Mouse (Mus musculus) kidney, postnatal 14 days (tissue): ENCODE data around the gene Auts2.

Source experiments
- DNase-seq: peaks from one replicate; pipeline ENCODE4 v3.0.0; 2022; ENCODE audit warnings: mixed read lengths

The Auts2 gene

DNA sequence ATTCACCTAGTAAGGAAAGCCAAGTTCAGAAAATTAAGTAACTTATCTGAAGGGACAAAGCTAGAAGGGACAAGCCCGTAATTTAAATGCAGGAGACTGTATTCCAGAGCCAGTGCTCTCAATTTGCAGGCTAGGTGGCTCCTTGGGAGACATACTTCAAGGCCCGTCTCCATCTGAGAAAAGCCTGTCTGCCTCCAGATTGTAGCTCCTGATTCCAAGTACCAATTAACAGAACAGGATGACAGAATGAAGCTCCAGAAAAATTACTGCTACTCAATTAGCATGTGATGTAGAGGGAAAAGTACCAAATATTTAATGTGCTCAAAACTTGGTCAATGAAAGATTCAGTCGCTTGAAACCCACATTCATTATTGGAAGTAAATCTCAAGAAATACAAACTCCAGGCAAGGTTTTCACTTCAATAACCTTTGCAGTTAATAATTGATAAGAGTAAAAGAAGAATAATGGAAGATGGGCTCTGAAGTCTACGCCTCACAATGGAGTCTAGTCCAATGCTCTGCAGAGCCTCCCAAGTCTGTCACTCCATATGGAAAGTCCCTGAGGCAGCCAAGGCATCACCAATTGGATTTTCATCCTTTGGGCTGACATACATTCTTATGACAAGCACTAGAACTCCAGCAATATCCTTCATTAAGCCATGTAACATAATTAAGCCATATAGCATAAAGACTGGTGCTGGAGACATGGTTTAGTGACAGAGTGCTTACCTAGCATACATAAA is 97.8 kb downstream of the Auts2 start:
- no peak for DNase-seq

DNA sequence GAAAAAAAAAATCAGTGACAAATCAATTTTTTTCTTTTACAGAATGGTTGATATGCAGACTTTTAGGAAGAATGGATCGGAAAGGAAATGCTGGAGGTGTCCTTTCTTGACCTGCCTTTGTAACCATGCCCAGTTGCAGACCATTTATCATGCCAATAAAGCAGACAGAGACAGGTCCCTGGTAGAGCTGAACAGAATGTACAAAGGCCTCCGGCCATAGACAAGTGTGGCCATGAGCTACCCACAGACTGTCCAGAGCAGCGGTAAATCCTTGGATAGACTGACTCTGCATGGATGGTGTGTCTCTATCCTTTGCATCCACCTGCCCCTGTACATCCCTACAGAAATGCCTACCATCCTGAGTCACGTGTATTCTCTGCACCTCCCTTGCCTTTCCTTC is 100.2 kb downstream of the Auts2 start:
- DNase-seq: no peak

DNA sequence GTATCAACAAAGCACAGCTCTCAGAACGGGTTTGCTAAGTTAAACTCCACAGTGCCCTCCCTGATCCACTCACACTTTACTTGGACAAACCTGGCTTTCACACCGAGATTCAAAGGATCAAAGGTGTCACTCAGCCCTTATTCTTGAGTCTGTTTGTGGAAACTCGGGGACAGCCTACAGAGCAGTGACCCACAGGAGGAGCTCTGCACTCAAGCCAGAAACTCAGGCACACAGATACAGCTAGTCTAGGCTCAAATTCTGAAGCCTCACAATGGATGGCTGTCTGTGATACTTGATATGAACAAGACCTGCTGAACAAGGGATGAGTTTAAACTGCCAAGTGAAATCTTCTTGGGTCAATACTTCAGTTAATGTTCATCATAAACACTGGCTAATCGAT is 104.7 kb downstream of the Auts2 start:
- DNase-seq: no peak

DNA sequence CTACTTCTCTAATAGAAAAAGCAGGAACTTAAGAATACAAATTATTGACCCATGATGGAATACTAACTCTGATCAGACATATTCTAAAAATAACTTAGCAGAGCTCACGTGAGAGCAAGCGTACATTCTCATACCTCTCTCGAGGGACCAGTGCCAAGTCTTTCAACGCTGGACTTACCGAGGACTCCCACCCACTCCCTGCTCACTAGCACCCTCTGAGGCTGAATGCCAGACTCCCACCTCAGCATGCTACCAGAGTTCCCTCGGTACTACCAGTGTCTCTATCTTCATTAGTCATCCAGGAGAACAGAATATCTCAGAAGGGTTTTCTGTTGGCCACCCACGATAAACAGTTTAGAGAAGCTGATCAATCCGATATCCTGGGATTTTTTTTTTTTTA is 105.2 kb downstream of the Auts2 start:
- DNase-seq: peak; percentile 12

DNA sequence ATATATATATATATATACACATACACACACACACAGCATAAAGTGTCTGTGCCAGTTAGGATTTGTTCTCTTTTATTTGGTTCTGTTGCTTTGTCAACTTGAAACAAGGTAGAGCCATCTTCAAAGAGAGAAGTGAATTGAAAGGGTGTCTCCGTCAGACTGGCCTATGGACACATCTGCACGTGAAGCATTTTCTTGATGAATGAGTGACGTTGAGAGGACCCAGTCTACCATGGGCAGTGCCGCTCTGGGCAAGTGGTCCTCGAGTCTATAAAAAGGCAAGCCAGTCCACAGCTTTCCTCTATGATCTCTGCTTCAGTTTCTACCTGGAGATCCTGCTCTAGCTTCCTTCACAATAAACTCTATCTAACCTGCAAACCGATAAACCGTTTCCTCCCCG is 105.7 kb downstream of the Auts2 start:
- DNase-seq: no peak

DNA sequence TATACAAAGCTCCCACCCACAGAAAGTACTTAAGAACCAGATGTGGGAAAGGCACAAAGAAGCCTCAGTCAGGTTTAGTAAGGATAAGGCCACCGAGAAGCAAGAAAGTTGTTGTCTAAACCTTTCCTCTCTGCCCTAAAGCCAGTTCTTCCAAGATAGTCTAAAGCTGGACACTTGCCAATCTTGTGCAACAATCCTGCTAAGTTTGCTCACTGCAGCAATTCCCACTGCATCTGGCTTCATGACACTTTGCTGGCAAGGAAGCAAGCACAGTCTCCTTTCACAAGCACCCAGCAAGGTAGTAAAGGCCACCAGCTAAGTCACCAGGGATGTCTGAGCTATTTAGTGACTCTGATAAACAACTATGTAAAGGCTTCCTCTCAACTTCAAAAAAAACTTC is 106.2 kb downstream of the Auts2 start:
- peak; percentile 57 for DNase-seq

DNA sequence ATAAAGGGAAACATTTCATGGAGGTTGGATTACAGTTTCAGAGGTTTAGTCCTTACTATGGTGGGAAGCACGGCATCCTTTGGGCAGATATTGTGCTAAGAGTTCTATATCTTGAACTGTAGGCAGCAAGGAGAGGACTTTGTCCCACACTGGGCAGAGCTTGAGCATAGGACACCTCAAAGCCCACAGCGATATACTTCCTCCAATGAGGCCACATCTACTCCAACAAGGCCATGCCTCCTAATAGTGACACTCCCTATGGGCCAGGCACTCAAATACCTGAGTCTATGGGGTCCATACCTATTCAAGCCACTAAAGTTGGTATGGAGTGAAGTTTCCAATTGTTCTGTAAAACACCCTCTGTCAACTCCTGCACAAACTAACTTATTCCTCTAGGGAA is 106.7 kb downstream of the Auts2 start:
- DNase-seq: no peak

DNA sequence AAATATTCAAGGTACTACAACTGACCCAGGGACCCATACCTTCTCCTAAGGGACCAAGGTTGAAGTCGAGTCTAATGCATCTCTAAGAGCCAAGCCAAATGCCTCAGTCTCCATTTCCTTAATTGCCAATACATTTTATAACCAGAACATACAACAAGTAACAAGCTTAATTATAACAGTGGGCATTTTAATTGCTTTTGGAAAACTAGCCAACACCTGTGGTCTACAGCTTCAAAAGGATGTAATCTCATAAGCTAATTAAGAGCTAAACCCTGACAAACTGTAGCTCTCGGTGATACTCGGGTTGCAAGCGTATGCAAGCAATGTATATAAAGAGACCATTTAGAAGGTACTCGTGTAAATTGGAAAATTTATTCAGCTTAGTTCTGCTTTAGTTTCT is 107.7 kb downstream of the Auts2 start:
- no peak for DNase-seq

DNA sequence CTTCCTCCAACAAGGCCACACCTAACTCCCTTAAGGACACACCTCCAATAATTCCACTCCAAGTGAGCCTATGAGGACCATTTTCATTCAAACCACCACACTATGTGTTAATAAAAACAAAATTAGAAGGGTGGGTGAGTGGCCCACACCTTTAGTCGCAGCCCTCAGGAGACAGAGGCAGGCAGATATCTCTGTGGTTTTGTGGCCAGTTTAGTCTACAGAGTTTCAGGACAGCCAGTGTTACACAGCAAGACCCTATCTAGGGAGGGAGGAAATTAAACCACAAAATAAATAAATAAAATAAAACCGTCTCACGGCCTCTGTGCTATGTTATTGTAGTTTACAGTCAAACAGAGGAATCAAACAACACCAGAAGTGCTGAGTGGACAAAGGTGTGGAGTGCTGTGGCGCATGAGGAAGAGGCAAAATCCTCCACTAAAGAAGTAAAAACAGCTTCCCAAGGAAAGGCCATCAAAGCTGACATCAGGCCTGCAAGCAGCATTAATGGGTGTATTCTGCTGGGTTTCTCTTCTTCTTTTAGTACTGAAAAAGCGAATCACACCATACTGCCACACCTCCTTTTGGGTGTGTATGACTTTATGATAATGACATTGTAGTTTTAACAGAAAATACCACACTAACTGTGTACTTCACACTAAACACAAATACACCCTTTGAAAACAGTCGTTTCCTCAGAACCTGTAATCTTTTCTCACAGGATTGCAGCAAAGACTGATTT is 109.6 kb downstream of the Auts2 start:
- DNase-seq: no peak

DNA sequence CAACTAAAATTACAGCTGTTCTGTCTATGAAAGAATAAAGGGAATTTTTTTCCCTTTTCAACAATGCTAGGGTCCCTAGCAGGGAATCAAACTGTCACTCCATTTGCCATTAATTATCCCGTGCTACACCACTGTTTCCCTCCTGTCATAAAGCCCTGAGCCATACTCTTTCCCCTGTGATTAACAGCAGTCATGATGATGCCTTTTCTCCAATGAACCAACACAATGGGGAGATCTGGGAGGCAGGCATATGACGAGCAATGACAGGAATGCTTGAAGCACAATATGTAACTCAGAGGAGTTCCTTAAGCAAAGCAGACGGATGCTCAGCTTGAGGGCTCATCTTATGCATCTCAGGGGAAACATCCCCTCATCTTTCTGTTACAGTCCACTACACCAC is 113.8 kb downstream of the Auts2 start:
- DNase-seq: no peak

DNA sequence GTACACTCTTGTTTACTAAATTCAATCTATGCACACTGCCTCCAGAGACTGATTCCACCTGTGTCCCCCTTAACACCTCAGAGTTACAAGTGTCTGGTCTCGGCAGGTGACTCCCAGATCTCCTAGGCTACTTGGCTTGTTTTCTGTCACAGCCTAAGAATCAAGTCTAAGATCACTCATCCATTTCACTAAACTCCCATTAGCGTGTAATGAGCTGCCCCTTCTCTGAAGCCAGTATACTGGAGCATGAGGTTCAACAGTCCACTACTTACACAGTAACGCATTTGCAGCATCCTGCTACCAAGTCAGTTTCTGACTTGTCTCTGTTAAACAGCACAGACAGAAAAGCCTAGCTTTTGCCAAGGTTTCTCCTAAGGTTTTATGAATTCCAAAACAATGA is 116.8 kb downstream of the Auts2 start:
- peak; percentile 9 for DNase-seq

DNA sequence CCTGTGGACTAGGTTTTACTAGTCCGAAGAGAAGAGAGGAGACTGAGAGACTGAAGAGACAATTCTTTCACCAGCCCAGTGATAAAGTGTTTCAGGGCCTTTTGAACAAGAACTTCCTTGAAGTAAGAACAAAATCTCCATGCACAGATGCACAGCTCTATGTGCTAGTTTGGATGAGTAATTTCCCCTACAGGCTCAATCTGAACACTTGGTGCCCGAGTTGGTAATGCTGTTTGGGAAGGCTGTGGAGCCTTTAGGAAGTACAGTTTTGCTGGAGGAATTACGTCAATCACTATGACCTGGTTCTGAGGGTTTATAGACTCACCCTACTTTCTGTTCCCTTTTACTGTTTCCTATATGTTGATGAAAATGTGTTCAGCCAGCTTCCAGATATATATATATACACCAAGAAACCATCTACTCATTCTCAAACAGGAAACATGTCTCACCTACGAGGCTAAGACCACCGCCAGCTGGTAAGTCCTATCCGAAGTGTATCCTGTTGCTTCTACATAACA is 117.3 kb downstream of the Auts2 start:
- no peak for DNase-seq

DNA sequence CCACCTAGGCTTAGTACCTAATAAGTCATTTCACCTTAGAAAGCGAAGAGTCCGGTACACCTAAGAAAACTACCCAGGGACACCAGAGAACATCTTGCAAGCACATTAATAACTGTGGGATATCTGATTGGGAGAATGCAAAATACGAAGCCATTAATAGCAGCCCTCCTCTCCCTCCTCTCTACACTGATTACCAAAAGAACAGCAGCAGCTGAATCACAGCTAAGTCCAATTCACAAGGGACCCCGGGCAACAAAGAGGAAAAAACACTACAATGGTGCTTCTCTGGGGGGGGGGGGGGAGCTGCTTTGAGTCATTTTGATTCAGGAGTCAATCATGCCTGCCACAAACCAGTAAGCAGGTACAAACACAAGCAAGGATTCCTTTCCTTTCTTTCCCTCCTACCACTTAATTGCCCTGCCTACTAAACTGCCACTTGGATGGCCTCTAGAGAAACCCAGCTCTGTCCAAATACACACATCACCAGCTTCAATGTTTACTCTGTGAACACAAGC is 132.7 kb downstream of the Auts2 start:
- DNase-seq: no peak

DNA sequence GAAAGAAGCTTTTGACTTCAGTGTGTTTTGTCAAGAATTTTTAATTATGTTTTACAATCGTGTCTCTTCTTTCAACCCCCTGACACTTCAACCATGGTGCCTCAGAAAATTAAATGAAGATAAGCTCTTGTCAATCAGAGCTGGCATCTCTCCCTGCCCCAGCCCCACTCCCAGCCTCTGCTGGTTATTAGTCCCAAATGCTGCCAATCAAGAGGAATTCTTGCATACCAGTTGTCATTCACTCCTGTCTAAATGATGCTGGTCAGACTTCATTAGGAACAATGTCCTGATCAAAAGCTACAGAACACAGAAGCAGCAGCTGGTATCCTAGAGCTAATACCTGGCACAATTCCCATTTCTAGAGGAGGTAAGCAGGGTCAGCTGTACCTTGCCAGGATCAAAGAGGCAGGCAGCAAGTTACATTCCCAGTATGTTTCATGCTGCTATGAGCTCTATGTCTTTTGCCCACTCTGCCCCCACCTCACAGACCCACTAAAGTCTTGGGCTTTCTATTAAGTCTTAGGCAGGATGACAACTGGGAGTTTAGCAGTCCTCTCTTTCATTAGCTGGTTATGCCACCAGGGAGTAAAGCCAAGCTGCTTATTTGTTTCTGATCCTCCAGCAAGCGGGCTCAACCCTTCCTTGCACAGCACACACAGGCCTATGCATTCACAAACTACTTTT is 134.1 kb downstream of the Auts2 start:
- no peak for DNase-seq

DNA sequence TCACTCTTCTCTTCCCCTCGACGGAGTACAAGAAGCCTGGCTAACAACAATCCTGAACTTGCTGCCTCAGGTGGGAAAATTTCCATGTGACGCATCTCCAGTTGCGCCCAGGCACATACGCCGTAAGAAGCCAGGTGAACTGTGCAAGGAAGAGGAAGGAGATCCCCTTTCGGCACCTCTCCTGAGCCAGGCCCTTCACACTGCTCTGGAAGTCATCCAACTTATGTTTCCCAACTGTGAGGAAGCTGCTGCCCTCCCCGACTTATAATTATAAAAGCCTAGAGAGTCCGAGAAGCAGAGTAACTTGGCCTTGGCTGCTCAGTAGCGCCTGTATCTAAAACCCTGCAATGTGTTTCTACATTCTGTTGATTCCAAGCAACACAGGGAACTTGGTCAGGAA is 142.6 kb downstream of the Auts2 start:
- DNase-seq: no peak

DNA sequence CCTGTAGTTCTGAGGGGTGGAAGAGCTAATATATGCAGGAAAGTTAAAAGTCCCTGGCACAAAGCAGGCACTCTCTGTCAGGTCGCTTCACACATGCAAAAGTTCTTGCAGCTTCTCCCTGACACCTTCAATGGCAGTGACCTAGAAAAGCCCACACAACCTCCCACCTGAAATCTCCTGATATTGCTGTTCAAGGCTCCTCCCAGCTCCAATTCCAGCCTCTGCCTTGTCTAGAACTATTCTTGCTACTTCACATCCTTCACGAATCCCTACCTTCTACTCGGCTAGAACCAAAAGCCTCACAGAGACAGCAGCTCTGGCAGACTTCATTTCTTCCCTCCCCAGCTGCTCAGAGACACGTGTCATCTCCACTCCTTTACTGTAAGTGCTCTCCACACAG is 143.7 kb downstream of the Auts2 start:
- DNase-seq: no peak

DNA sequence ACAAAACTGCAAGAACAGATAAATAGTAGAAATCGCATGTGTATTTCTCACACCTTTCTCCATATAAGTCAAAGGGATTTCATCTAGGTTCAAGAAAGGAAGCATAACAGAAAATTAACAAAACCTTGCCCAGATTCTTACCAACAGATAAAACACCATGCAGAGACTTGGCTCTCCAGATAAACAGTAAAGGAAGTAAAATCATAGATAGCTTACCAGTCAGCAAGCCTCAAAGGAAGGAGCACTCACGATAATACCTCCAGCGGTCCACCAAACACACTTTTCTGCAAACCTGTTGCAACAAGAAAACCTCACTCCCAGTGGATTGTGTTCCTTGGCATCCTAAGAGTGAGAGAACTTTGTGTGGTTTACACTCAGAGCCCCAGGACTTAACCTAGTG is 147.2 kb downstream of the Auts2 start:
- no peak for DNase-seq

DNA sequence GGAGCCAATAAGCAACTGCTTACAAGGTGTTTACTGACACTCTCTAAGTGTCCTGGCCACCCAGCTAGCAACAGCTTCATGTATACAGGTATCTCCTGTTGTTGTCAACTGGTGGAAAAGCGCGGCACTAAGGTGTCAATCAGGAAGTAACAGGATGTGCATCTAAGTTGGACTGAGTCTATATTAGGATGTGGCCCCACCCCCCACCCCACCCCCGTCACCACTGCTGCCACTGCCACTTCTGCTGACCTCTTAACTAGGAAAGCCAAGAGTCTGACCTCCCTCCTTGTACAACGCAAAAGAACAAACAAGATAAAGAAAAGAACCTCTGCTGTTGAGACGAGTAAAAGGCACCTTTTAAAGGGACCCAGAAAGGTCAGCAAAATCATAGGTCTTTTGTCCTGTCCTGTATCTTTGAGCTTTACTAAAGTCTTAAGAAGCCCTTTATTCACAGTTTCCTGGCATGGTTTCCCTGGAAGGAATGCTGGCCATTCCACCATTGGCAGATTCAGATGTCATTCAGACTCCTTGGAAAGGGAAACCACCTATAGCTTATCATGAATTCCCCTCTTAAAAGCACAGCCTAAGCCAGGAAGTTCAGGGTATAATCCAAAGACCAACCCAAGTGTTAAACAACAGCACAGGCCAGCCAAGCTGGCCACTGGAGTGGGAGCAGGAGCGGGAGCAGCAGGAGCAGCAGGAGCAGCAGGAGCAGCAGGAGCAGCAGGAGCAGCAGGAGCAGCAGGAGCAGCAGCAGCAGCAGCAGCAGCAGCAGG is 148.2 kb downstream of the Auts2 start:
- no peak for DNase-seq

DNA sequence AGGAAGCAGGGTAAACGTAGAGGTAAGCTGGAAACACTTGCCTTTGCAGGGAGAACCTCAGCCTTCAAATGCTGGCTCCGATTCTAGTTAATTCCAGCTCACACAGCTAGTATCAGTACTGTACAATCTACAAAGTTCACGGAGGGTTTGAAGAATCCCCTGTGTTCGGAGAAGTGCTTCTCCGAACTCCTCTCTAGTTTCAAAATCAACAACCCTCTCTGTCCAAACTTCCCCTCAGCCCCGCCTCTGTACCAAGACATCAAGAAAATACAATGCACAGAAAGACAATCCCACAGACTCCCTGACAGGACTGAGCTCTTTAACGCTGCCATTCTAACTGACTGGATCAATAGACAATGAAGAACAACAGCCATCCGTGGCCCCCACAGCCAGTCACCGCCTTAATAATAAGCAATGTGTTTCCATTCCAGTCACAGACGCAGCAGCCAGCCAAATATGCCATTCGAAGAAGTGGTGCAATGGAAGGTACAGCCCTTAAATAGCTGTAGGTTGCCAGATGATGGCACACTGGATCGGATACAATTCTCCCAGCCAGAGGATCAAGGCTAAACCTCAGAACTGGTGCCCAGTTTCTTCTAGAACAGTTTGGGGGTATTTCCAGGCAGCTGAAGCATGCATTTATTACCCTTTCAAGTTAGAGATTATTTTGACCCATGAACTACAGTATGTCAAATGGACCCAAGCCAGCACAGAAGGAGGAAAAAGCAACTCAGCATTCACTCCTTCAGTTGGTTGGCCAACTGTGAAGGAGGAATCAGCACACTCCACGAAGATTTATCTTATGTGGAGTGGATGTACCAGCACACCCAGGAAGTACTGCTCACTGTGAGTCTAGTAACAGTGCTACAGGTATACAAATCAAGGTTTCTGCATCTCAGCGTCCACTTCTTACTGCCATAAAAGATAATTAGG is 151.0 kb downstream of the Auts2 start:
- DNase-seq: peak; percentile 61

DNA sequence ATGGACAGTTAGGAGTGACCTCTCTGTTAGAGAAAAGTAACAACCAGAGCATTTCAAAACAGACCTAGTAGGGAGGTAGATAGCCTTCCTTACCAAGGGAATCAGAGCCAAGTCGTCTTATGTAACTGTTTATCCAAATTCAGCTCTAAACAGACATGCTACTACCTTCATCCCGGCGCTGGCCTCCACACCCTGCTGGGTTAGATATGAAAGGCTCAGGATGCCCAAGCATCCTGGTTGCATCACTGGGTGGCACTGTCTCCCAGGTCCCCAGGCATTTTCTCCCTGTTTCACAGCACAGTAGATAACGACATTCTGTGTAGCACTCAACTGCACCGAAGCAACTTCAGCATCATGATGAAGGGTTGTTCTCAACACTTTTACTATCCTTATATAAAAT is 154.4 kb downstream of the Auts2 start:
- no peak for DNase-seq

DNA sequence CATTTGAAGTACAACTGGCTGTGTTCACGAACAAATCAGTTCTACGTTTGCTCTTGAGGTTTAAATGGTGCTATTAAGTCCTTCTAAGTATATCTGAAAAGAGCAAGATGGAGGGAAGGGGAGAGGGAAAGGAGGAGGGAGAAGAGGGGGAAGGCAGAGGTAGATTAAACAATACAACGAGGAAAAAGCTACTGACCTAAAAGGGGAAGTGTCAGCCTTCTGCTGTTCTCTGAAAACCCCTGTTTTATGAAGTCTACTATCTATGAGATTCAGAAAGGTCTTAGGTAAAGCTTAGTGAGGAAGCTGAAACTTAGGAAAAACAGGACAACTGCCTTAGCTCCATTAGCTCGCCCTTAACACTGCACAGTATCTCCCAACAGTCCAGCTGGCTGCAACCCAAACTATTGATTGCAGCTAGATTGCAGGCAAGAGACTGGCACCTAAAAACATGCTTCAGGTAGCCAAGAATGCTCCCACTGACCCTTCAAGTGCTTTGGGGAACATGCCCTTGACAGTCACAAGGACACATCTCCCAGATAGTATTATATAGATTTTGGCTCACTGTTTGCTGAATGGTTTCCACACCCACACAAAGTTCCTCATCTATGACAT is 157.8 kb downstream of the Auts2 start:
- DNase-seq: no peak
